Mouse (Mus musculus) layer of hippocampus, adult 8-10 months (tissue): ENCODE measurements around the gene Hist1h2ab. TPM values are rescaled to one million over a fixed set of nuclear protein-coding genes. Genes with fewer than 3 reads are reported as not detected.

ENCODE experiments used
- DNase-seq, 2 experiments: peaks; one replicate each; pipeline ENCODE4 v3.0.0; 2022; ENCODE audit warnings: low spot score in 2 of 2
- total RNA-seq, 4 experiments: library from RNA; stranded (reverse); gene quantifications; 2 replicates each; pipeline ENCODE4 v1.2.4; 2022

Hist1h2ab gene
- total RNA-seq, 4 experiments from 2014 or later, result 18.6 to 28.1 (median 23.5) TPM

GRCm38 (mm10) chr13:23738041-23738440 is 12.9 kb upstream of the Hist1h2ab start:
- DNase-seq, result no peak

DNA sequence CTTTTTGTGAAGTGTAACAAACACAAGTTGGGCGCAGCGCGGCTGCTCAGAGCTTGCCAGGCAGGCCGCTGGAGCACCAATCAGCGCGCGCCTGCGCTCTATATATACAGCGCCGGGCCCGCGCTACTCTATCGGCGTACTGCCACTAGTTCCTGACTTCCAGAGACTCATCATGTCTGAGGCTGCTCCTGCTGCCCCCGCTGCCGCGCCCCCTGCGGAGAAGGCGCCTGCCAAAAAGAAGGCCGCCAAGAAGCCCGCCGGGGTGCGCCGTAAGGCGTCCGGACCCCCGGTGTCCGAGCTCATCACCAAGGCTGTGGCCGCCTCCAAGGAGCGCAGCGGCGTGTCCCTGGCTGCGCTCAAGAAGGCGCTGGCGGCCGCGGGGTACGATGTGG is 12.3 kb upstream of the Hist1h2ab start, which contains the start of gene Hist1h1c:
Gene Hist1h1c, plus strand, starts transcription at position 132 of the 392 bp plus-strand sequence.
- DNase-seq, result peak; percentile 76 to 85

- peak; percentile 95 to 97 for DNase-seq
These were observed 11.6 kb upstream of the Hist1h2ab start for GRCm38 (mm10) chr13:23739069-23739921.

- no peak for DNase-seq
These were observed 11.0 kb upstream of the Hist1h2ab start for GRCm38 (mm10) chr13:23739922-23740252.

DNA sequence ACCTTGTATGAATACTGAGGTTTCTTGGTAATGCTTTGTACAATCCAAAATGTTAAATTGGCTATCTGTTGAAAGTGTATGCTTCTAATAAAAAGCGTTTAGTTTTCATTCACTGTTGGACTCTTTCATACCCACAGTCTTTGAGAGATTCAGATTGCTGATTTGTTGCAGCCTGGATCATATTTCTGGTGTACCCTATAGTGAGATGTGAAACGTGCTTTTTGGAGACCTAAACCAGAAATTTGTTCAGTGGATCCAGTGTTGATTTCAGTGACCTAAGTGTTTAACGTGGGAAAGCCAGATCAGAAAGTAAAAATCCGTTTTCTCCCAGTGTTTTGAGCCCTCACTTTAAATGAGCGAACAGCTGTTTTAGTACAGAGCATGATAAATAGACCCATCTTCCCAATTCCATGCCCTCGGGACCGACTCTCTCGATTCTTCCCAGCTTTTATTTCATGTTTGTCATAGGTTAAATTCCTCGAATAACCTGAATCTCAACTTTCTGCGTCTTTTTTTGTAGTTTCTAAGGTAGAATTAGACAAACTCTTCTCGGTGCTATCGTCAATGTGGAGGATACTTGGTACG is 10.6 kb upstream of the Hist1h2ab start:
- no peak for DNase-seq

GRCm38 (mm10) chr13:23740910-23741309 is 10.0 kb upstream of the Hist1h2ab start:
- DNase-seq, result no peak

DNA sequence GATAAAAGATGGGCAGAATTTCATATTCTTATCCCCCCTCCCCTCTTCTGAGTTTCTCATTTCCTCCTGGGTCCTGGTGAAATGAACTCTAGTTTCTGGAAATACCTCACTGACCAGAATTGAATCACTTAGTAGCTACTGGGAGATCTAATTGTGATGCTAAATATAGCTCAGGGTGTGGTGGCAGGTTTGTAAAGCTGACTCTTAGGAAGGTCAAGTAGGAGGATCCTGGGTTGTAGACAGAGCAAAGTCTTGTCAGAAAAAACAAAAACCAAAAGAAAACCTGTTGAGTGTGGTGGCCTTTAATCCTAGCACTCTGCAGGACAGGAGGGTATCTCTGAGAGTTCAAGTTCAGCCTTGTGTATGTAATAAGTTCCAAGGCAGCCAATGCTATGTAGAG is 8.9 kb upstream of the Hist1h2ab start:
- DNase-seq, result no peak

GRCm38 (mm10) chr13:23743215-23743614 is 7.7 kb upstream of the Hist1h2ab start:
- DNase-seq, result no peak

GRCm38 (mm10) chr13:23743963-23744362 is 7.0 kb upstream of the Hist1h2ab start:
- DNase-seq, result no peak

DNA sequence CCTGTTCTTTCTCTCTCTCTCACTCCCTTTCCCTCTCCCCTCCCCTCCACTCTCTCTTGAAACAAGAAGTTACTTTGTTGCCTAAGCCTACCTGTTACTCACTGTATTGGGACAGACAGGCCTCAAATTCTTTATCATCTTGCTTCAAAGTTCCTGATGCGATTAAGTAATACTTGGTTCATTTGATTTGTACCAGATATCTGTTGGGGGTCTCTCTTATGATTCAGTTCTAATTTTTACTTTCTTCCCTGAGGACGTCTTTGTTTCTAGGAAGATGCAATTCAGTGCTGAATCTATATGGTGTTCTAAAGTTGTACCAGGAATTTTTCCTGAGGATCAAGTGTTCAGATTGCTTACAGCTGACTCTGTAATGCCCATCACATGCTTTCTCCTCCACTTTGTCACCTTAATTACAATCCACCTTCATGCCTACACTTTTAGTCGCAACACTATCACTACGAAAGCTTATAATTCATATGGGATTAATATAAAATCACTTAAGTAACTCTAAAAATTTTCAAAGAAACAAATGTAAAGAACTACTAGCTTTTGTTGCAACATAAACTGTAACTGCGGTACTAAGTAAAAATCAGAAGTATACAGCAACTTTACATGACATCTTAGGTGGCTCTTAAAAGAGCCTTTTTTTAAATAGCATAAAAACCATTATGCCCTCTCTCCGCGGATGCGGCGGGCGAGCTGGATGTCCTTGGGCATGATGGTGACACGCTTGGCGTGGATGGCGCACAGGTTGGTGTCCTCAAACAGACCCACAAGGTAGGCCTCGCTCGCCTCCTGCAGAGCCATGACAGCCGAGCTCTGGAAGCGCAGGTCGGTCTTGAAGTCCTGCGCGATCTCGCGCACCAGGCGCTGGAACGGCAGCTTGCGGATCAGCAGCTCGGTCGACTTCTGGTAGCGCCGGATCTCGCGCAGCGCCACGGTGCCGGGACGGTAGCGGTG is 6.2 kb upstream of the Hist1h2ab start:
- no peak for DNase-seq

DNA sequence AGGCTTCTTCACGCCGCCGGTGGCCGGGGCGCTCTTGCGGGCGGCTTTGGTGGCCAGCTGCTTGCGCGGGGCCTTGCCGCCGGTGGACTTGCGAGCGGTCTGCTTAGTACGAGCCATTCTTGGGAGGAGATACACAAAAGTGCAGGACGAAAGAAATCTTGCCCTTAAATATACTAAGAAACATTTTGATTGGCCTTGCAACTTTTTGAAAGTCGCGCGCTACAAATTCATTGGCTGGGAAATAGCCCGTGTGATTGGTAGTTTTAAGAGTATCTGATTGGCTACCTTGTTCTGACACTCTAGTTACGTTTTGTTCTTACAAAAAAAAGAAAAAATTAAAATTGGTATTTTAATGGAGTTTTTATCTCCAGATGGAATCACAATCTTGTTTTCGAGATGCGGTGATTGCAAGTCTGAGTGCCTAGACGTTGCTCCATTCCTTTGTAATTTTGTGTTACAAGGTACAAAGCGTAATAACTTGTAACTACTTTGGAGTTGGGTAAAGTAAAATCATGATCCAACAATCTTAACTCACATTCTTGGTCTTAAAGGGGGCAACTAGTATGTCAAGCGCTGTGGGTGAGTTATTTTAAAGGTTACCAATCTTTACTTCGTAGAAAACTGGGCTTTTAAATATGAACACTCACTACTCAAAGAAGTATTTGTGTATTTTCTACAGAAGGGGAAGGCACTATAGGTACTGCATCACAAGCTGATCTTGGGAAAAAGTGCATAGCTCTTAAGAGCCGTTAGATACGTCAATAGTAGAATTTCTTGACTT is 5.4 kb upstream of the Hist1h2ab start, which contains the start of gene Hist1h3c:
Gene Hist1h3c, minus strand, starts transcription at position 222 of the 781 bp plus-strand sequence.
- DNase-seq, result peak; percentile 77 to 83

- DNase-seq, result peak; percentile 66 to 80
These were observed 4.5 kb upstream of the Hist1h2ab start, which contains the start of gene Hist1h2bb for GRCm38 (mm10) chr13:23746201-23747080. Gene Hist1h2bb, plus strand, starts transcription at chr13:23746734.

GRCm38 (mm10) chr13:23747081-23747891 is 3.6 kb upstream of the Hist1h2ab start:
- DNase-seq, result no peak

DNA sequence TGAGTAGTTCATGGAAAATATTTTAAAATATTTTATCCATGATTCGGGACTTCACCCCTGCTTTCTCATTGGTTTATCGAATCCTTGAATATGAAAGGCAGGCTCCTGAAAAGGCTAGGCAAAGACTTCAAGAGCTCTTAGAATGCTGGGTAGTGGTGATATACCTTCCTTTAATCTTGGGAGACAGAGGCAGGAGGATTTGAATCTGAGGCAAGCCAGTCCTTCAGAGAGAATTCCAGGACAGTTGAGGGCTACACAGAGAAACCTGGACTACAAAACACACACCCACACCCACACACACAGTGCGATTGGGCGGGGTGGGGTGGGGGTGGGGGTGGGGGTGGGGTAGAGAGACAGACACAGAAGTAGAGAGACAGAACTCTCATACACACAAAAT is 3.0 kb upstream of the Hist1h2ab start:
- DNase-seq, result no peak

DNA sequence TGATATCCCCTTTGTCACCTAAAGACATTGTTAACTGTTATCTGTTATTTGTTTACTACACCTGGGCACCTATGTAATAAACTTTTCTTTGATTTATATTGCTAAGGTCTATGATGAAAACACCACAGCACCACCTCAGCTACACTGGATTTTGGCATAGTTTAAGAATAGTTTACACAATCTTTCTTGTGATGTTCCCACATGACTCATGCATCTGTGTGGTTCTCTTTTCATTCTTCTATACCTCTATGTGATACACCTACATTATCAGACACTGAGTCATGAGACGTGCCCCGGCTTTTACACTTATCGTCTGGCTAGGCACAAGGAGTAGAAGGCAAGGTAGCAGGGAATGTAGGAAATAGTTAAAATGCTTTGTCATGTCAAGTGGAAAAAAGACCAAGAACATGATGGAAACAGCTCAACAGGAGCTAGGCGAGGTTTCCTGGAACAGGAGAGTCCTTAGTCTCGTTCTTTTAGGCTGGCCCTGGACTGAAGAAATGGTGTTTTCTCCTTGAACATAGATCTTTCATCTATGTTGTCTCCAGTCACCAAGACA is 1.3 kb upstream of the Hist1h2ab start:
- DNase-seq, result no peak

DNA sequence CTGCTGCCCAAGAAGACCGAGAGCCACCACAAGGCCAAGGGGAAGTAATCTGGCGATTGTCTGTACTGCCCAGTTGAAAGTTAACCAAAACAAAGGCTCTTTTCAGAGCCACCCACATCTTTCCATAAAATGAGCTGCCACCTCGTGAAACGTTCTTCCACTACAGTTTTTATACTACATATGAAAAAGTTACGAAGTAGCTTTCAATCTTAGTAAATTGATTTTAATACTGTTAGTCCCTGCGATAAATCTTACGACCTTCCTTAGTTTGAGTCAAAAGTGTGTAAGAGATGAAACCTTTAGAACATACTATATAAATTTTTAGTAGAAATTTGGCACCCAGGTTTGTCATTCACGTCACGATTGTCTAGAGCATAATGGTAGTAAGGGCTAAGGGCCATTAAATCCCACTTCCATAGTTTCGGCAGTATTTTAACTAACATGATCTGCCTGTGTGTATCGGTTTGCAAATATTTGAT is 591 bp downstream of the Hist1h2ab start:
- DNase-seq, result no peak

DNA sequence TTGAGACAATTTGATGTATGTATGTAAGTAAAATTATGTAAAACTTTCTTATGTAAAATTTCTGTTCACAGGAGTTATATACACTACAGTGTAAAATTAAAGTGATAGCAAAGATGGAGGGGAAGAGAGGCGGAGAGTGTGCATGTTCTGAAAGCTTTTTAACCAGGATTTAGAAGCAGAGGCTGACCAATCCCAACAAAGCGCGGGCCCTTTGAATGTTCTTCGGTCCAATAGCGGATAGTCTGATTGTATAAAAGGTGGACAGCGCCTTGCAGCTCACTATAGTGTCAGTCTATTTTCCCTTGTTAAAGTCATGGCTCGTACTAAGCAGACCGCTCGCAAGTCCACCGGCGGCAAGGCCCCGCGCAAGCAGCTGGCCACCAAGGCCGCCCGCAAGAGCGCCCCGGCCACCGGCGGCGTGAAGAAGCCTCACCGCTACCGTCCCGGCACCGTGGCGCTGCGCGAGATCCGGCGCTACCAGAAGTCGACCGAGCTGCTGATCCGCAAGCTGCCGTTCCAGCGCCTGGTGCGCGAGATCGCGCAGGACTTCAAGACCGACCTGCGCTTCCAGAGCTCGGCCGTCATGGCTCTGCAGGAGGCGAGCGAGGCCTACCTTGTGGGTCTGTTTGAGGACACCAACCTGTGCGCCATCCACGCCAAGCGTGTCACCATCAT is 1.3 kb downstream of the Hist1h2ab start, which contains the start of gene Hist1h3b:
Gene Hist1h3b, plus strand, starts transcription at position 201 of the 675 bp plus-strand sequence.
- DNase-seq, result peak; percentile 87 to 94

- DNase-seq, result no peak
These were observed 1.8 kb downstream of the Hist1h2ab start for GRCm38 (mm10) chr13:23752742-23753172.
